Mouse (Mus musculus) left cerebral cortex, postnatal 14 days (tissue): ENCODE results near the gene Hist1h3i. TPM values are rescaled to one million over a fixed set of nuclear protein-coding genes. Genes with fewer than 3 reads are reported as not detected.
"Not testable (repeated sequence)": the region's sequence is repeated elsewhere in the genome, so short reads cannot be mapped to it uniquely, and the experiment has no call there.

ENCODE experiments used
- DNase-seq, 2 experiments: peaks; one replicate each; pipeline ENCODE4 v3.0.0; 2021 to 2022; ENCODE audit warnings: low spot score in 2 of 2, mixed read lengths in 1 of 2
- intact Hi-C: fragments of 180-260 bp; cut with DNase I; formaldehyde crosslinking; loops from one replicate; pipeline ENCODE4 v1.15.1; 2025
- total RNA-seq, 2 experiments: library from RNA; stranded (reverse); gene quantifications; 2 replicates each; pipeline ENCODE4 v1.2.3; 2021

The Hist1h3i gene
- total RNA-seq, 2 experiments from 2014 or later: 51.4 to 75.0 TPM

- no peak for DNase-seq
- intact Hi-C loops: no loop called here
Measured at GRCm38 (mm10) chr13:21784311-21784710, 1.1 kb upstream of the Hist1h3i start.

- intact Hi-C loops: no loop called here
- DNase-seq: peak; percentile 37 to 47
Measured at GRCm38 (mm10) chr13:21783734-21784161, 578 bp upstream of the Hist1h3i start.

GRCm38 (mm10) chr13:21782361-21783254 is 562 bp downstream of the Hist1h3i start:
- DNase-seq, intact Hi-C loops: not testable (repeated sequence)

- no peak for DNase-seq
- intact Hi-C loops: no loop called here
Measured at GRCm38 (mm10) chr13:21781639-21782038, 1.5 kb downstream of the Hist1h3i start.

- intact Hi-C loops: no loop called here
Measured at GRCm38 (mm10) chr13:21781021-21781555, 2.1 kb downstream of the Hist1h3i start.

GRCm38 (mm10) chr13:21779767-21780731 is 3.1 kb downstream of the Hist1h3i start, which contains the start of gene Hist1h1b:
TSS of gene Hist1h1b (minus strand) at chr13:21780625.
- intact Hi-C loops: no loop called here
- DNase-seq: peak in 1 of 2 experiments; percentile 43

More at GRCm38 (mm10) chr13:21781021-21781555, 2.1 kb downstream of the Hist1h3i start:
- no peak for DNase-seq

- intact Hi-C loops: no loop called here
- DNase-seq: peak; percentile 75 to 91
Measured at GRCm38 (mm10) chr13:21778814-21779766, 4.1 kb downstream of the Hist1h3i start.

GRCm38 (mm10) chr13:21755707-21756106 is 27.5 kb downstream of the Hist1h3i start:
- no peak for DNase-seq
- intact Hi-C loops: no loop called here

GRCm38 (mm10) chr13:21754294-21755001 is 28.7 kb downstream of the Hist1h3i start:
- intact Hi-C loops: not testable (repeated sequence)
- DNase-seq: peak in 1 of 2 experiments; percentile 31

- peak; percentile 82 to 93 for DNase-seq
- intact Hi-C loops: not testable (repeated sequence)
Measured at GRCm38 (mm10) chr13:21753524-21754285, 29.5 kb downstream of the Hist1h3i start, which contains the start of the genes Hist1h2ak and Hist1h2bn. TSS of gene Hist1h2ak (minus strand) at chr13:21753827. TSS of gene Hist1h2bn (plus strand) at chr13:21754123.

- DNase-seq: no peak
- intact Hi-C loops: no loop called here
Measured at GRCm38 (mm10) chr13:21753051-21753523, 30.1 kb downstream of the Hist1h3i start.

GRCm38 (mm10) chr13:21752356-21752755 is 30.8 kb downstream of the Hist1h3i start:
- DNase-seq: no peak
- intact Hi-C loops: no loop called here

GRCm38 (mm10) chr13:21751827-21752226 is 31.3 kb downstream of the Hist1h3i start:
- intact Hi-C loops: no loop called here
- no peak for DNase-seq

GRCm38 (mm10) chr13:21751417-21751816 is 31.8 kb downstream of the Hist1h3i start:
- intact Hi-C loops: no loop called here

GRCm38 (mm10) chr13:21750159-21751017 is 32.8 kb downstream of the Hist1h3i start, which contains the start of gene Hist1h4k:
TSS of gene Hist1h4k (minus strand) at chr13:21750505.
- intact Hi-C loops: loop anchor here (1.0 kb wide), 1 partner anchor 15 kb away; the partner anchor contains the start of gene Hist1h4j
- DNase-seq: peak; percentile 88 to 93

More at GRCm38 (mm10) chr13:21751417-21751816, 31.8 kb downstream of the Hist1h3i start:
- no peak for DNase-seq
